Mouse (Mus musculus): ENCODE data around the gene Cpsf2.
A peak's percentile ranks its signal among the peaks of the same experiment; 100 is the strongest.
"Not testable (repeated sequence)": the region's sequence is repeated elsewhere in the genome, so short reads cannot be mapped to it uniquely, and the experiment has no call there.

Cpsf2 gene

DNA sequence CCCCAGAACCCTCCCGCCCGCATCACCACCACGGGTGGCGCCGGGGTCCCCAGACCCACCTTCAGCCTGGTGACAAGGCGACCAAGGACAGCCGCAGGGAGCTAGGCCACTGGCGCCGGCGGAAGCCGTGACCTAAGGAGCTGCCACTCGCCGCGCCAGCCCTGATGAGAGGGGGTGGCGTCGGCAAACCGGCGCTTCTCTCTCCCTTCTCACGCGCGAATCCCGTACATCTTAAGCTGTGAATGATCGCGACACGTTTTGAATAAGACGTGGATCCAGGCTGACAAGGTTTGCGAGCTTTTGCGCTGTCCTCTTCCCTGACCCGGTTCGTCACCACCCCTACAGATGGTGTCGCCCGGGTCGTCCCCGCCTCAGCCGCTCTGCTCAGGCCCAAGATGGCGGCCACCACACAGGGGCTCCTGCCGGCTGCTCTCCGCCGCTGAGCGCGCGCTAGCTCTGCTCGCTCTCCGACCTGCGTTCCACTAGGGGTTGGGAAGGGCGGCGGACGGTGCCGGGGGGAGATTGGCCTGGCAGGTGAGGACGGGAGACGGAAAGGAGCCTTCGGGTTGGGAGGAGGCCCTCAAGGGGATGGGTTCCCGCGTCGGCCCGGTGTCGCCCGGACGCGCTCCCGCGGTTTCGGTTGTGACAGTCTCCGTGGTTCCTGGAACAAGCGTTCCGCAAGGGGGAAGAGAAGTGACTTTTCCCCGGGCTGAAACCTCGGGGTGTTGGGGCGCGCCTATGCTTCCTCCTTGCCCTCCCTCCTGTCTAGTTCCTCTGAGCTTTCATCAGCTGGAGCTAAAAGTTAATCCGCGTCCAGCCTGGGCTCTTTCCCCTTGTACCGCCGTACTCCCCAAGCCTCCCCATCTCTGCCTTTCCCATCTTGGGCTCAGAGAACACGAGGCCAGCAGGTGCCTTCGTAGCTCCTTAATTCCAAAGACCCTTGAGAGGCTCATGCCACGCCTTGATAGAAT lies at the start of gene Cpsf2:
Gene Cpsf2, plus strand, starts transcription at position 388 of the 971 bp plus-strand sequence.
- DNase-seq (ENCODE audit: low read depth, low spot score) = peak; percentile 76

DNA sequence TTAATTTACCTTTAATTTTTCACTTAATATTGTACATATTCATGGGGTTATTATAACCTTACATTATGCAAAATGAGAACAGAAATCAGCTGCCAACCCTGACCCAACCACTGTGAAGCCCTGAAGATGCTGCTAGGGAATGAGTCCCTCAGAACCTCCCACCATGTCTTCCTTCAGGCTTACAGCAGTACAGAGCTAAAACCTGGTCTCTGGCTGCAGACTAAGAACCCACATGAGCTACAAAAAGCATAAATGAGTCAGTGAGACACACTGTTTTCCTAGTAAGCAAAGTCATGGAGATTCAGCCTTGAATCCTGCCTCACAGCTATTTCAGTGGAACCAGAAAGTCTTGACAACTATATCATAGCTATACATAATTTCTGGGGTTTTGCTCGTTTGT lies 47.4 kb upstream of the Cpsf2 start:
- no peak for DNase-seq (ENCODE audit: low read depth, low spot score)

DNA sequence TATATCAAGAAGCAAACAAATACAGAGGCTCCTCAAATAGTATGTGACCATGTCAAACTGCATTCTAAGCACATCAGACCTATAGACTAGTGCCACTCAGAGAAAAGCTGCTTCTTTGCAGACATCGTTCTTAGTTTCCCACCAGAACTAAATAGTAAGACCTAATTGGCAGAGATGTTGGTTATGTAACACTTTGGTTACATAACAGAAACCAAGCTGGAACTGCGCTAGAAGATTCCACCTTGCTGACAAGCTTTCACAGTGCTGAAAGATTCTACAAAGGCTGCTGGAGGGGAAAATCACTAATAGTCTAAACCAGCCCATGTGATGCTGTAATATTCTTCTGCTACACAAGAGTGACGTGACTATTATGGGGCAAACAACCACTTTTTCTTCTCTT lies 40.6 kb upstream of the Cpsf2 start:
- DNase-seq (ENCODE audit: low read depth, low spot score) = no peak

DNA sequence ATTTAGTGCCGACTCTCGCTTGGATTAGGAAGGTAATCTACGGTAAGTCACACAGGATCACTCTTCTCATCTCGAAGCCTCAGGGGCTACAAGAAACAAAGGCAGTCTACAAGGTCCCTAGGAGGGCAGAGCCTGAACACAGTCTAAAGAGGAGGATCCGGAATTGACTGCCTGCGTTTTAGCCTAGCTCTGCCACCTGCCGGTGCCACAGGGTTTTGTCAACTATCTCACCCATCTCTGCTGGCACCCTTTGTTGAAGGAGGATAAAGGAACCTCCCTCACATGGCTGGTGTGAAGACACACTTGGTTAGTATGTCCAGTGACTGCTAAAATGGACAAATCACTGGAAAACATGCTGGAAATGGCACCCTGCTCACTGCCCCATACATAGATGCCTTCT lies 38.2 kb upstream of the Cpsf2 start:
- DNase-seq (ENCODE audit: low read depth, low spot score) = no peak

DNA sequence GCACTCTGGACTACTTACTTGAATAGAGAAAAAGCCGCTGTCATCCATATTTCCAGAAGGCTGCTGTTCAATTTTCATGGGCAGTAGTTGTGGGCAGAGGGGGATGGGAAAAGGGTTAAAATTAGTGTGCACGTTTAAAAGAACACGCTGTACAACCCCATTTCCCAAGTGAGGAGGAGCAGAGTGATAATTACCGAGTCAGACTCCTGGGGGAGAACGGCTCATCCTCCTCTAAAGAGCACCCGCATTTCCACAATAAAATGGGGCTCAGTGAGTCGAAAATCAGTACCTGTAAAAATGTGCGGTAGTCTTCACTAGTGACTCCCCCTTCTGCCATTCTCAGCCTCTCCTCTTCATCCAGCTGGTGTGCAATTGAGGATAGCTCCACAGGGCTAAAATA lies 27.8 kb upstream of the Cpsf2 start:
- DNase-seq (ENCODE audit: low read depth, low spot score) = no peak

DNA sequence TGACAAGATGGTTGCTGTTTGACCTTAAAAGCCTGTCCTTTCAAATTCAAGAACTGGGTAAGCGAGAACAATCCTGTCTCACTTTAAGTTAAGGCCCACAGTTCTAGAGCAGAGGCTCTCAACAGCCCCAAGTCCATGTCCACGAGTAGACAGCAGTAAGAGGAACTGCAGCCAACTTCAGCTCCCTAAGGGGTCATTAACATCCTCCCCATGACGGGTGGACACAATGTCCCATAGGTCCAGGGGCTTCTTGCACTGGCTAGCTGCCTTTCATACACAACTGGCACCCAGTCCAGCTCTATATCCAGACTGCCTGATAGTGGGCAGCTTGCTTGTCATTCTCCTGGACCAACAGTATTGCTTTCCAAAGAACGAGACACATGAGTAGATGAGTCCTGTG lies 27.0 kb upstream of the Cpsf2 start:
- no peak for DNase-seq (ENCODE audit: low read depth, low spot score)

DNA sequence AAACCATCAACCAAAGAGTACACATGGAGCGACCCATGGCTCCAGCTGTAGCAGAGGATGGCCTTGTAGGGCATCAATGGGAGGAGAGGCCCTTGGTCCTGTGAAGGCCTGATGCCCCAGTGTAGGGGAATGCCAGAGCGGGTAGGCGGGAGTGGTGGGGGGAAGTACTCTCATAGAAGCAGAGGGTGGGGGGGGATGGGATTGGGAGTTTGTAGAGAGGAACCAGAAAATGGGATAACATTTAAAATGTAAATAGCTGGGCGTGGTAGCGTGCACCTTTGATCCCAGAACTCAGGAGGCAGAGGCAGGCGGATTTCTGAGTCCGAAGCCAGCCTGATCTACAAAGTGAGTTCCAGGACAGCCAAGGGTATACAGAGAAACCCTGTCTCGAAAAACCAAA lies 20.0 kb upstream of the Cpsf2 start:
- DNase-seq (ENCODE audit: low read depth, low spot score) = not testable (repeated sequence)

DNA sequence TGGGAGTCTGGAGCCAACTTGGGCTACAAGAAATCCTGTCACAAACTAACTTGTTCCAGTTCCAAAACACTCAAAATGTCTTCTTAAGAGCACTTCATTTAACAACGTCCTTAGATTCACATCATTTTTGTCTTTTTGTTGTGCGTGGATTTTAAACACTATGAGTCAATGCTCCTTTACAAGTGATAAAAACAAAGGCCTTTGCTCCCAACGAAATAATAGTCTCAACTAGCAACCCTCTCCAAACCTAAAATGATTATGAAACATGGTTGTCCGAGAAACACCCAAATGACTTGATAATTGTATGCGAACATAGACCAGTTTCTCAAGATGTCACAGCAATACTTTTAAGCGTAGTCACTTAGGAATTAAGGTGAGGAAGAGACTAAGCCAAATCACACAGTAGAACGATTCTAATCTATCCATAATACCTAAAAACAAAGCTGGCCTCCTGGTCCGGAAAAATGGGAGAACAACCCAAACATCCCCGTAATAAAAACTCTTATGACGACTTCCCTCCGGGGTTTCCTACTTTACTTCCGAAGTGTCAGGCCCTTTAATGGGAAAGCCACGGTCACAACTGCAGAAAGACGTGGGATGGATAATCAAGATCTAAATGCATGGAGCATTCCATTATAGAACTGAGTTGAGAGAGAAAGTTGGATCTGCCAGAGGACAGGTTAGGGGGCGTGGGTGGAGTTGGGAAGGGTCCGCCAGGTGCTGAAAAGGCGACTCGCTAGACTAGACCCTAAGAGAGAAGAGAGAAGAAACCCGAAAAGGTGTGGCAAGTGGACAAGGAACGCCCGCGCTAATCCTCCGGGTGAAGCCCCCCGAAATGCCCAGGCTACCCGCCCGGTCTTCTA lies 18.5 kb upstream of the Cpsf2 start:
- DNase-seq (ENCODE audit: low read depth, low spot score) = no peak

DNA sequence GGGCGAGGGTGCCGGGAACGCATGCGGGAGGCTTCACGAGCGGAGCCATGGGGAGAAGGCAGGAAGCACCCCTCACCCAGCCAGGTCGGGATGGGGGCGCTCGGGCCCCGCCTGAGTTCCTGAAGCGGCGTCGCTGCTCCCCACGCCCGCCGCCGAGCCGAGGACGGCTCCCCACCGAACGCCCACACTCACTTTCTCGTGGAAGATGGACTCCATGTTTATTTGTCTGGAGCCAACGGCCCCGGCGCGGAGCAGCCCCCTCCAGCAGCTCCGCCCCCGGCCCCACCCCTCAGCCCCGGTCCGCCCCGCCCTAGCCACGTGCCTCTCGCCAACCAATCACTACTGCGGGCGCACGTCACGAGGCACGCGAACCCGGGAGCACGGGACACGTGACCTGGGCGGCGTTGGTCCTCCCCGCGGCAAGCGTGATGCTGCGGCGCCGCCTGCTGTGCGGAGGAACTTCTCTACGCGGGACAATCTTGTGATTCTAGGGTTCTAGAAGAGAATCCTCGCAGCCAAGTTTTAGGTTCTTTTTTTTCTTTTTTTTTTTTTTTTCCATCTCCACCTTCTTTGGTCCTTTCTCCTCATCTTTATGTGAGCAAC lies 17.7 kb upstream of the Cpsf2 start, which contains the start of gene Atxn3:
Gene Atxn3, minus strand, starts transcription at position 305 of the 603 bp plus-strand sequence.
- DNase-seq (ENCODE audit: low read depth, low spot score) = peak; percentile 89

DNA sequence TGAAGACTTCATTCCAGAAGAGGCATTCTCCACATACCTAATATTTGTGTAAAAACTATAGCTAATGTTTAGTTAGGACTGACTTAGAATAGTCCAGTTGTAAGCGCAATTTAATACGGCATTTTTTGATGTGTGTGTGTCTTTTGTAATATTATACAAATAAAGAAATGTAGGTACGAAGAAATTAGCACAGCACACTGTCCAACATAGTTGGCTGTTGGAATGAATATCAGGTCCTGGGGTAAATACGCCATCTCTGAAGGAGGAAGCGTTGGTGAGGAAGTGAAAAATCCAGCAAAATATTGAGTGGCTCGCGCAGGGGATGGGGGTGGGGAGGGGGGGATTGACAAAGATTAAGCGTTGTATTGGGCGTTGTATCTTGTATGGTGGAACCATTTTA lies 17.2 kb upstream of the Cpsf2 start:
- no peak for DNase-seq (ENCODE audit: low read depth, low spot score)

DNA sequence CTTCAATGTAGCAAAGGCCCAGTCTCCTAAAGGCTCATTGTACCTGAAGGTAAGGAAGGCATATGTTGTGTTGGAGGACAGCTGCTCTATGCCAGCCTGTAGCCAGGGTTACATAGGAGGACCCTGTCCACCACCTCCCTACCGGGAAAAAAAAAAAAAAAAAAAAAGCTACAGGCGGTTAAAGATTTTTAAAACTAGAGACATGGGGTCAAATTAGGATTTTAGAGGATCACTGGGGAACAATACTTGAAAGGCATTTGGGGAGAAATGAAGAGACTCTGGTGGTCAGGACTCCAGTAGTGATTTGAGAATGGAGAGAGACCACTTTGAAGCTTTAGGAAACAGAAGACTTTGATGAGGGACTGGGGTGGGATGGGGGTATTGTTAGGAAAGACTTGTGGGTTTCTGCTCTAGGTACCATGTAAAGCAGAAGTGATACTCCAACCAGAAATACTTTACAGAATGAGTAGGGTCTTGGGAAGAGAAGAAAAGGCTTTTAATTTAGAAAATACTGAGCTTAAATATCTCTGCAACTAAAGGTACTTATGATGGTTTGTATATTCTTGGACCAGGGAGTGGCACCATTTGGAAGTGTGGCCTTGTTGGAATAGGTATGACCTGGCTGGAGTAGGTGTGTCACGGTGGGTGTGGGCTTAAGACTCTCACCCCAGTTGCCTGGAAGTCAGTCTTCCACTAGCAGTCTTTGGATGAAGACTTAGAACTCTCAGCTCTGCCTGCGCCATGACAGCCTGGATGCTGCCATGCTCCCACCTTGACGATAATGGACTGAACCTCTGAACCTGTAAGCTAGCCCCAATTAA lies 16.6 kb upstream of the Cpsf2 start:
- not testable (repeated sequence) for DNase-seq (ENCODE audit: low read depth, low spot score)

DNA sequence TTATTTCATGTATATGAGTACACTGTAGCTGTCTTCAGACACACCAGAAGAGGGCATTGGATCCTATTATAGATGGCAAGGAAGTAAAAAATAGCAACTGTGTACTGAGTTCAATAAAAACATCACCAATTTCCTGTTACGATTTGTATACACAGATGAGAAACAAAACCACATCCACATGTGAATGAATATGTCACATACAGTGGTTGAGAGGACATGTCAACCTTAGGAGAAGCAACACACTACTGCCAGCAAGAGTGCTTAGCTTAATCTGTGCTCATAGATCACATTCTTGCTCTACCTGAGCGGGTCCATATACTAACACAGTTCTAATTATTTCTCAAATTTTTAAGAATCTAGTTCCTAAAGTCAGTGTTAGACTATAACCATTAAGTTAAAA lies 4.5 kb upstream of the Cpsf2 start:
- no peak for DNase-seq (ENCODE audit: low read depth, low spot score)

DNA sequence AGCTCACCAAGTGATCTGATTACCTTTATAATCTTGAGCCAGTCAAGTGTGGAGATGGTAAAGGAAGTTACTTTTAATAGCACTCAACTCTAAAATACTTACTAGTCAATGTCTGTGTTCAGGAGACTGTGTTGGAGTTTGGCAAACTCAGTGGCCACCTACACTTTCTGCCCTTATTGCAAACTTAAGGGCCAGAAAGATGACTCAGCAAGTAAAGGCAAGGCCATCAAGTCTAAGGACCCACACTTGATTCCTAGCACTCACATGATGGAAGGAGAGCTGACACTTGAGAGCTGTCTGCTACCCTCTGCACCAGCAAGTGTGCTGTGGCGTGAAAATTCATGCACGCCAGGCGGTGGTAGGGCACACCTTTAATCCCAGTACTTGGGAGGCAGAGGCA lies 3.6 kb upstream of the Cpsf2 start:
- no peak for DNase-seq (ENCODE audit: low read depth, low spot score)

DNA sequence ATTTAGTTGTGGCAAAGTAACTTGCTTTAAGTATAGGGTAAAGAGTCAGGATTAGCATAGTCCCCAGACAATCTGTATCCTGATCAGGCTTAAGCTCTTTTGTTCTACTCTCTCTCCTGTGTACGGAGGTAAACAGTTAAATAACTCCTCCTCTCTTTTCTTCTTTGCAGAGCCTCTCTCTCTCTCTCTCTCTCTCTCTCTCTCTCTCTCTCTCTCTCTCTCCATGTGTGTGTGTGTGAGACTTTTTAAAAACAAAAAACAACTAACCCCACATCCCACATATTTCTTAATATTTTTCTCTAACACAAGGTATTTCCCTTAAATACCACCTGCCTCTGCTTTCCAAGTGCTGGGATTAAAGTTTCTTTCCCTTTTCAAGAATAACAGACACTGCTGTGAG lies 1.2 kb upstream of the Cpsf2 start:
- no peak for DNase-seq (ENCODE audit: low read depth, low spot score)

DNA sequence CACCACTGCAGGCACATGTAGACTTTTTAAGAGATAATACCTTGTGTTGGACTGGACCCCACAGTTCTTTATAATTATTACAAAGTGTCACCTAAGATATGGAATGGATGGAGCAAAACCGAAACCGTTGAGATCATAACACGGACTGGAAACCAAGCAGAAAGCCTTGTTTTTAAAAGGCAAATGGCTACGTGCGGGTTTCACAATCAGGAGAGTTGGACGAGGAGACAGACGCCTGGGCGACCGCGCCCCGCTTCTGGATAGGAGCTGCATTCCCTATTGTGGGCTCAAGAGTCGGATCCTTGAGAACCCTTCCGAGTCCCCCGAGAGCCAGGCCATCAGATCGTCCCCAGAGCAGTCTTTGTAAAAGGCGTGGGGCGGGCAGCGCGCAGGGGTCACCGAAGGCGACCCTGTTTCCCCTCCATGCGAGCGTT lies 604 bp upstream of the Cpsf2 start:
- no peak for DNase-seq (ENCODE audit: low read depth, low spot score)

DNA sequence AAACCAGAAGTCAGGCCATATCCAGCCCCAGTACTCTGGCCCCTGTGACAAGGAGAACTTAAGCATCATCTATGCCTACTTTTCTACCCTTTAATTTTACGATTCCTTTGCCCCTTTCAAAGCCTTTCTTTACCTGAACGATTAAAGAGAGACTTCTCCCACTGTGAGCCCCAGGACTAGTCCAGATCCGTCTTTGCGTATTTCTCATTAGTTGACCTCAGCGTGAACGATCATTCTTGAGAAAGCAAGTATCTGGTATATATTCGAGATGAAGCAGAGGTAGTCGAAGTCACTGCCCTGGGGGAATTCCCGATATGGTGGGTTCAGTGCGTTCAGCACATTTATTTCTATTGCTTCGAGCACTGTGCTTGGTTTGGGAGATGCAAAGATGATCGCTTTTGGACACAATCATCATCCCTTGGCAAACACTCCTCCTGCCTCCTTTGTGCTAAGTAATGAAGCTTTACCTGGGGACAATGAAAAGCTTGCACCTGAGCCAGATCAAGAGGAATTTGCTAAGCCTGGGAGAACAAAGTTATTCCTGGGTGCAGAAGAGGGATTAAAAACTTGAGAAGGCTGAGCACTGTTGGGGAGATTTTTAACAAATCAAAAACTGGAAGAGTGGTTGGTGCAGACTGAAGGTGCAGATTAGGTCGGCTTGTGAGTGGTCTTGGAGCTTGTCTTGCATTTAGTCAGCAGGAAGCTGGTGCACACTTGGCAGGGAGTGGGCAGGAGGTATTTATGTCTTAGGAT lies 1.0 kb downstream of the Cpsf2 start:
- DNase-seq (ENCODE audit: low read depth, low spot score) = no peak

DNA sequence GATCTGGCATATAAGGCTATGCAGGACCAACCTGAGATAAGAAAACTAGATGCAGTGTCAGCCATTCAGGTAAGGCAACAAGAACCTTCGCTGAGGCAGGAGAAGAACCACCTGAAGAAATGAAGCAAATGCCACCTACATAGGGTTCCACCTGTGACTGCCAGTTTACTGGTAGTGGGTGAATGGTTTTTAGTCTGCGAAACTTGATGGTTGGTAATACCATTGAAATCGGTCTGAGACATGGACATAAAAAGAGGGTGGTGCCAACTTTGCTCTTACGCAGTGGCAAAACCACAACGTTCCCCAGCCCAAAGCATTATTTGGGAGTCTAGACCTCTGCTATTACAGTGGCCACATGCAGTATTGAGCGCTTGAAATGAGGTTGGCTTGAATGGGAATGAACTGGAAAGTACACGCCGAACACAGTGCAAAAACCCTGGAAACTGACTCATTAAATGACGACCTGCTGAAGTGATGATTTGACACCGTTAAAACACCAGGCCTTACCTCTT lies 1.7 kb downstream of the Cpsf2 start:
- no peak for DNase-seq (ENCODE audit: low read depth, low spot score)

DNA sequence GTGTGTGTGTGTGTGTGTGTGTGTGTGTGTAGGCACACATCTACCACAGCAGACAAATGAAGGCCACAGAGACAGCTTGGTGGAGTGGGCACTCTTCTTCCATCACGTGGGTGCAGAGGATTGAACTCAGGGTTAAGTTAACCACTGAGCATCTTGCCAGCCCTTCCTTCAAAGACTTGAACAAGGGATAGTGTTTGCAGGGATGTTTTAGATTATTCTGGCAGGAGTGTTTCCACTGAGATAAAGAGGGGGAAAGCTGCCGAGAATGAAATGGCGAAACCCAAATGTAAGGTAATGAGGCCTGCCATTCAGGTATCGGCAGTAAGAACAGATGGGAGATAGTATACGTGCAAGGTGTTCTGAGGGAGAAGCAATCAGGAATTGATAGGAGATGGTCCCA lies 2.4 kb downstream of the Cpsf2 start:
- no peak for DNase-seq (ENCODE audit: low read depth, low spot score)

DNA sequence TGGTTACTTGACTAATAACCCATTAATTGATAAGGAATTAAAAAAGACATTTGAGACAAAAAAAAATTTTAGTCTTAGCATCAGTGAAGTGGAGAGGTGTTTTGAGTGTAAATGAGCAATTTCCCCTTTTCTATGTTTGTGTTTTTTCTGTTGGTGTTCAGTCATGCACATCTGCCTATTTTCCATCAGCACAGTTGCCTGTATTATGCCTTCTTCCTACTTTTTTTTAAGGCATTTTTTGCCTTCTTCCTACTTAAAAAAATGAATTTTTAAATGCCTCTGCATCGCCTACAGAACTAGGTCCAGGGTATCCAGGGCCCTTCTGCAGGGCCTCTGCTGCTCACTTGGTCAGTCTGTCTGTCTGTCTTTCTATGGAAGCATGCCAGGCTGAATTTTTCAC lies 2.8 kb downstream of the Cpsf2 start:
- DNase-seq (ENCODE audit: low read depth, low spot score) = no peak

DNA sequence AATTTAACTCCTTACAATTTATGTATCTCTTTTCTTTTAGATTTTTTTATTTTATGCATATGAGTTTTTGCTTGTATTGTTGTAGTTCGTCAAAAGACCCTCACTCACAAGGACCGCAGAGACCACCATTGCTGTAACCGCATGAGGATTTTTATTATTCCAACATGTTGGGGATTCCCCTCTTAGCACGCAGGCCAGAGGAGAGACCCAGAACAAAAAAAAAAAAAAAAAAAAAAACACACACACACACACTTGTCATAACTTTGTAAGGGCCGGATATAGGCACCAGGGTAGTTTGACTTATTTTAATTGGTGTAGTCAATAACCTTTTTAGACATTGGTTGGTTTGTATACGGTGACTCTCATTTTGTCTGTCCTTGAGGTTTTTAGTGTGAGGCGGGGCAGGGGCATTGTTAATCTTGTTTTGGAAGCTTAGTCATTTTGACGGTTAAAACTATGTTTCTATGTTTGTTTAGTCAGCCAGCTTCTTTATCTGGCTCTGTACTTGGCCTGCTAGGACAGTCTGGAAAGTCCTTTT lies 3.5 kb downstream of the Cpsf2 start:
- DNase-seq (ENCODE audit: low read depth, low spot score) = no peak

Measured in c-Kit-negative CD71-positive TER-119-positive erythroid progenitor cells, embryonic 14.5 days (primary cell).